ENCODE assay signal across 10 mouse cellular contexts in the genomic region with DNA sequence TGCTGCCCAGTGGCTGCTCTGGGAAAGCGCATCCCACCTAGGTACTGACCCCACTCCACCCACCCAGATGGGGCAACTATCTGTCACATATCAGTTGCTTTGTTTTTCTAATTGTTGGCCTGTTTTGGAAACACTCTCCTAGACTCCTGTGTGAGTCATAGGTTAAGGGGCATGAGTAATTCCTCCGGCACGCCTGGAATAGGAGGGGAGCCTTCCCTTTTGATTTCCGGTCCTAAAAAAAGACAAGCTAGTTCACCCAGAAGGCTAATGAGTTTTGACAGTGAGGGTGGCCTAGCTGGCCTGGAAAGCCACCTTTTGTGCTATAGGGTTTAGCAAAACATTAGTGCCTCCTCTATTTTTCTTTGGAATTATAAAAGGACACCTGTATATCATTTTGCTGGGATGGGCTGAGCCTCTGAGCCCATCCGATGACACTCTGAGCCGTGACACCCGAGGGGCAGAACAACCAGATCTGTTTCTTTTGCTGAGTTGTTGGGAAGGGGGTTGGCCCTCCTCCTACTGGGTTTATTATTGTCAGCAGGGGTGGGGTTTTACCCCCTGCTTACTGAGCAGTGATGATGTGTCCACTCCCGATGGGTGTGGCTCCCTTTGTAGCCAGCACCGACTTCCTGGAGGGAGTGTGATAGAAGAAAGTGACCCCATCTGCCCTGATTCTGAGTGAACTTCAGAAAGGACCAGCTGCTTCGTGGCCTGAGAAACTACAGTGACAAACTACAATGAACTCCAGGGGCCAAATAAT. TPM values are rescaled to one million over a fixed set of nuclear protein-coding genes. Genes with fewer than 3 reads are reported as not detected.
DNase-seq lines count a peak whose midpoint lies in the region; ATAC-seq and TF ChIP-seq lines count a peak whose summit lies in the region.
"Had no signal": no experiment of that assay in that cellular context is flagged by ENCODE, and none has a peak within 500 bp of the region (broad histone marks: within the 10 kb centered on the region; RNA-seq: fewer than 3 reads in every experiment).

No protein-coding gene starts in this region.

- no peaks in the 10 kb centered on the region for H3K79me2 ChIP-seq in myocyte (ENCODE audit: control insufficient read depth, insufficient read depth)

- H3K4me3 ChIP-seq in kidney, embryonic 14.5 days (ENCODE audit: low read length): no peak overlapping the region
- no peak overlapping the region for H3K4me3 ChIP-seq in myocyte
- H3K4me3 ChIP-seq in forebrain, postnatal 0 days (ENCODE audit: low read depth, low read length): no peak overlapping the region
- H3K4me3 ChIP-seq in midbrain, postnatal 0 days (ENCODE audit: low read depth, low read length): no peak overlapping the region
- H3K4me3 ChIP-seq: neural tube, embryonic 12.5 days had no signal

- 36% methylated on average over 10 of the region's 10 CpGs for WGBS in kidney, embryonic 14.5 days
- WGBS in forebrain, postnatal 0 days: 70% methylated on average over 10 of the region's 10 CpGs
- WGBS in midbrain, postnatal 0 days: 72% methylated on average over 10 of the region's 10 CpGs

- no peak overlapping the region for H3K27ac ChIP-seq in kidney, embryonic 14.5 days (ENCODE audit: low read depth, low read length)
- no peak overlapping the region for H3K27ac ChIP-seq in forebrain, postnatal 0 days (ENCODE audit: low read depth, low read length)
- H3K27ac ChIP-seq in midbrain, postnatal 0 days (ENCODE audit: low read depth, low read length): no peak overlapping the region
- H3K27ac ChIP-seq: neural tube, embryonic 12.5 days had no signal

- no peaks in the 10 kb centered on the region for H3K4me1 ChIP-seq in kidney, embryonic 14.5 days (ENCODE audit: control insufficient read depth, insufficient read depth, low read length)
- no peaks in the 10 kb centered on the region for H3K4me1 ChIP-seq in forebrain, postnatal 0 days (ENCODE audit: insufficient read depth)
- H3K4me1 ChIP-seq in midbrain, postnatal 0 days (ENCODE audit: insufficient read depth, low read length): no peaks in the 10 kb centered on the region
- H3K4me1 ChIP-seq: neural tube, embryonic 12.5 days had no signal

- H3K36me3 ChIP-seq in kidney, embryonic 14.5 days (ENCODE audit: control insufficient read depth, insufficient read depth, low read length): no peaks in the 10 kb centered on the region
- H3K36me3 ChIP-seq in myocyte (ENCODE audit: control insufficient read depth, insufficient read depth): no peaks in the 10 kb centered on the region
- H3K36me3 ChIP-seq in forebrain, postnatal 0 days (ENCODE audit: insufficient read depth): no peaks in the 10 kb centered on the region
- no peaks in the 10 kb centered on the region for H3K36me3 ChIP-seq in midbrain, postnatal 0 days (ENCODE audit: insufficient read depth, low read length)
- H3K36me3 ChIP-seq: neural tube, embryonic 12.5 days had no signal

- H3K4me2 ChIP-seq in kidney, embryonic 14.5 days (replicated peaks; ENCODE audit: low read depth, low read length): no peak overlapping the region
- peak overlapping the region; percentile 76 for H3K4me2 ChIP-seq in myocyte (ENCODE audit: low read depth)
- no peak overlapping the region for H3K4me2 ChIP-seq in forebrain, postnatal 0 days (ENCODE audit: low read depth)
- no peak overlapping the region for H3K4me2 ChIP-seq in midbrain, postnatal 0 days (ENCODE audit: low read depth, low read length, poor library complexity, severe bottlenecking)
- H3K4me2 ChIP-seq: neural tube, embryonic 12.5 days had no signal

- H3ac ChIP-seq in myocyte (ENCODE audit: control insufficient read depth, insufficient read length): no peak overlapping the region

- peak; percentile 32 to 37 for DNase-seq in kidney, adult 8-10 months
- peak; percentile 77 for DNase-seq in NIH3T3 (ENCODE audit: low read depth)
- peak; percentile 83 for DNase-seq in heart, adult 8-10 months (ENCODE audit: low spot score)
- DNase-seq in forebrain, postnatal 0 days: no peak
- DNase-seq in spleen, postnatal 4 days (ENCODE audit: low spot score in 2 of 2): no peak
- DNase-seq in midbrain, postnatal 0 days (ENCODE audit: low spot score): no peak
- DNase-seq: cerebellum, adult 18-20 months had no signal

- no peak for TF ChIP-seq POLR2A in myocyte (IDR thresholded peaks at IDR 0.05; ENCODE audit: insufficient read length, low read depth)

- no peaks in the 10 kb centered on the region for H3K9me3 ChIP-seq in kidney, embryonic 14.5 days (ENCODE audit: control insufficient read depth, low read length)
- H3K9me3 ChIP-seq in forebrain, postnatal 0 days (ENCODE audit: low read length): no peaks in the 10 kb centered on the region; the same call in 1 of the 2 replicates
- no peaks in the 10 kb centered on the region for H3K9me3 ChIP-seq in midbrain, postnatal 0 days (ENCODE audit: low read length)
- H3K9me3 ChIP-seq: neural tube, embryonic 12.5 days had no signal

- H3K9ac ChIP-seq in kidney, embryonic 14.5 days (ENCODE audit: low read depth, low read length): no peak overlapping the region
- no peak overlapping the region for H3K9ac ChIP-seq in forebrain, postnatal 0 days
- no peak overlapping the region for H3K9ac ChIP-seq in midbrain, postnatal 0 days (replicated peaks; ENCODE audit: low read length, poor library complexity, severe bottlenecking)
- H3K9ac ChIP-seq: neural tube, embryonic 12.5 days had no signal

- no peak for TF ChIP-seq CTCF in forebrain, postnatal 0 days (IDR thresholded peaks at IDR 0.05; ENCODE audit: low read depth)
- no peak for TF ChIP-seq CTCF in midbrain, postnatal 0 days (IDR thresholded peaks at IDR 0.05)

- no peaks in the 10 kb centered on the region for H3K27me3 ChIP-seq in kidney, embryonic 14.5 days (ENCODE audit: control insufficient read depth, insufficient read depth, low read length)
- H3K27me3 ChIP-seq in myocyte (ENCODE audit: control insufficient read depth, insufficient read depth, insufficient read length): no peaks in the 10 kb centered on the region
- no peaks in the 10 kb centered on the region for H3K27me3 ChIP-seq in forebrain, postnatal 0 days (ENCODE audit: insufficient read depth, low read length)
- H3K27me3 ChIP-seq in midbrain, postnatal 0 days (ENCODE audit: insufficient read depth, low read length): no peaks in the 10 kb centered on the region
- H3K27me3 ChIP-seq: neural tube, embryonic 12.5 days had no signal

- no peak for ATAC-seq in kidney, embryonic 14.5 days (ENCODE audit: low FRiP score, low TSS enrichment)
- no peak for ATAC-seq in forebrain, postnatal 0 days
- no peak for ATAC-seq in midbrain, postnatal 0 days (ENCODE audit: low FRiP score)

TF ChIP-seq in myocyte, 11 proteins besides CTCF, POLR2A, EP300 and RAD21:
- 0 out of 2 replicates have a peak, but pooled peaks have one; percentile 33 for TF ChIP-seq CEBPB (IDR thresholded peaks at IDR 0.05; ENCODE audit: insufficient read depth, poor library complexity, severe bottlenecking)
- no peak for TF ChIP-seq TCF3 (IDR thresholded peaks at IDR 0.05; ENCODE audit: insufficient read length, low read depth)
- no peak for TF ChIP-seq MYOG (IDR thresholded peaks at IDR 0.05; ENCODE audit: control insufficient read depth in 1 of 3, insufficient read depth in 1 of 3, insufficient read length in 2 of 3, low read depth in 2 of 3)

RNA-seq across cellular contexts. Expression of a gene that starts 21.0 kb away (rescaled TPM):
- polyA plus RNA-seq in kidney, embryonic 14.5 days (2014; fragmentation: Nextera tagmentation; extraction: Ambion mirVana): 8.0 and 11.2 TPM in 2 replicates
- 1 to 10 TPM; 2.6 to 8.9 (median 3.5) TPM for total RNA-seq in heart, adult 8-10 months (2022)
- polyA plus RNA-seq in myocyte (2012; fragmentation: generic; extraction: Trizol): 10.5 TPM
- 31.2 and 32.4 TPM in 2 replicates for total RNA-seq in forebrain, postnatal 0 days (2014; rRNA removed)
- polyA plus RNA-seq in forebrain, postnatal 0 days (2015; fragmentation: Nextera tagmentation; extraction: Ambion mirVana): 18.3 and 20.7 TPM in 2 replicates
- 27.3 and 29.7 TPM in 2 replicates for total RNA-seq in midbrain, postnatal 0 days (2014; rRNA removed)
- 21.1 and 23.0 TPM in 2 replicates for polyA plus RNA-seq in midbrain, postnatal 0 days (2015; fragmentation: Nextera tagmentation; extraction: Ambion mirVana)

Comparison
In these comparisons a context has a peak if more than half of its experiments do, and no peak if none do; other contexts are left out.
1. DNase-seq: peak in kidney, adult 8-10 months (2 of 2), NIH3T3 (single experiment) and heart, adult 8-10 months (single experiment); none in forebrain, postnatal 0 days (single experiment), spleen, postnatal 4 days (0 of 2) and midbrain, postnatal 0 days (single experiment).